Mouse (Mus musculus) cerebral cortex, adult 2 months (tissue): ENCODE measurements around the gene Pkd2l1.

ENCODE experiments used
- WGBS: fragments of 180-500 bp; shearing (Covaris S2); methylation state at CpG from one replicate; pipeline ENCODE4 v1.1.7; 2018; 5-methylcytosine and 5-hydroxymethylcytosine counted together

Gene Pkd2l1

GRCm38 (mm10) chr19:44192342-44192741, at the start of gene Pkd2l1:
Gene Pkd2l1, minus strand, starts transcription at chr19:44192442.
- WGBS = 66% methylated on average over 3 of the region's 3 CpGs

- 39% methylated on average over 2 of the region's 2 CpGs for whole genome bisulfite sequencing
These were observed 46.7 kb upstream of the Pkd2l1 start for GRCm38 (mm10) chr19:44238906-44239305.

- WGBS = 11% methylated on average over 19 of the region's 19 CpGs
These were observed 45.3 kb upstream of the Pkd2l1 start for GRCm38 (mm10) chr19:44237471-44238006.

- WGBS = 84% methylated on average over 4 of the region's 4 CpGs
These were observed 39.4 kb upstream of the Pkd2l1 start for GRCm38 (mm10) chr19:44231608-44232151.

GRCm38 (mm10) chr19:44230212-44230611, 38.0 kb upstream of the Pkd2l1 start:
- WGBS = 43% methylated on average over 3 of the region's 3 CpGs

GRCm38 (mm10) chr19:44229776-44230175, 37.5 kb upstream of the Pkd2l1 start:
- WGBS = 55% methylated on average over 2 of the region's 2 CpGs

GRCm38 (mm10) chr19:44225728-44226127, 33.5 kb upstream of the Pkd2l1 start:
- whole genome bisulfite sequencing = 89% methylated on average over 5 of the region's 5 CpGs

GRCm38 (mm10) chr19:44217958-44218525, 25.8 kb upstream of the Pkd2l1 start:
- 67% methylated on average over 3 of the region's 3 CpGs for WGBS

GRCm38 (mm10) chr19:44215255-44215654, 23.0 kb upstream of the Pkd2l1 start:
- 81% methylated on average over 12 of the region's 12 CpGs for WGBS

GRCm38 (mm10) chr19:44207079-44207478, 14.8 kb upstream of the Pkd2l1 start:
- WGBS = 80% methylated on average over 2 of the region's 2 CpGs

- WGBS = 97% methylated on average over 9 of the region's 9 CpGs
These were observed 10.8 kb upstream of the Pkd2l1 start, which contains the start of gene Scd3 for GRCm38 (mm10) chr19:44203015-44203564. Gene Scd3, plus strand, starts transcription at chr19:44203269.

GRCm38 (mm10) chr19:44198964-44199363, 6.7 kb upstream of the Pkd2l1 start:
- WGBS = 59% methylated on average over 2 of the region's 2 CpGs

- 90% methylated on average over 6 of the region's 6 CpGs for WGBS
These were observed 6.3 kb upstream of the Pkd2l1 start for GRCm38 (mm10) chr19:44198494-44198893.

- WGBS = 89% methylated on average over 10 of the region's 10 CpGs
These were observed 5.0 kb upstream of the Pkd2l1 start for GRCm38 (mm10) chr19:44197053-44197852.

GRCm38 (mm10) chr19:44195138-44195537, 2.9 kb upstream of the Pkd2l1 start:
- 6% methylated on average over 7 of the region's 7 CpGs for WGBS

- 76% methylated on average over 7 of the region's 7 CpGs for WGBS
These were observed 1.7 kb upstream of the Pkd2l1 start for GRCm38 (mm10) chr19:44193906-44194305.

- 76% methylated on average over 4 of the region's 4 CpGs for WGBS
These were observed 3.2 kb downstream of the Pkd2l1 start for GRCm38 (mm10) chr19:44189056-44189455.

GRCm38 (mm10) chr19:44183968-44184367, 8.3 kb downstream of the Pkd2l1 start:
- WGBS = 79% methylated on average over 3 of the region's 3 CpGs

- 78% methylated on average over 1 of the region's 1 CpGs for WGBS
These were observed 11.7 kb downstream of the Pkd2l1 start for GRCm38 (mm10) chr19:44180502-44180901.

GRCm38 (mm10) chr19:44176741-44177140, 15.5 kb downstream of the Pkd2l1 start:
- 87% methylated on average over 3 of the region's 3 CpGs for WGBS

GRCm38 (mm10) chr19:44174835-44175234, 17.4 kb downstream of the Pkd2l1 start:
- WGBS = 58% methylated on average over 8 of the region's 8 CpGs

- 15% methylated on average over 3 of the region's 3 CpGs for WGBS
These were observed 30.7 kb downstream of the Pkd2l1 start for GRCm38 (mm10) chr19:44161515-44161914.
